Mouse (Mus musculus) G1E (cell line): ENCODE data around the gene Itga10.

Experiments
- CTCF ChIP-seq: IDR thresholded peaks from 2 replicates; pipeline ENCODE4 v1.5.1; 2012; ENCODE audit warnings: low read depth, low read length, inconsistent platforms, mixed read lengths
- TAL1 ChIP-seq: conservative IDR thresholded peaks from 2 replicates; pipeline ENCODE4 v1.6.1; 2012; ENCODE audit warnings: low read depth, low read length, inconsistent platforms, mixed read lengths

- TF ChIP-seq CTCF (no peak), TAL1 (no peak)
These were observed 23.2 kb downstream of the Itga10 start for GRCm38 (mm10) chr3:96668424-96669067.
